Mouse (Mus musculus): Measurements from ENCODE around the gene Lmln. TPM values are rescaled to one million over a fixed set of nuclear protein-coding genes. Genes with fewer than 3 reads are reported as not detected.
A peak's percentile ranks its signal among the peaks of the same experiment; 100 is the strongest.

Gene Lmln
- total RNA-seq, 2 experiments from 2014 or later: 1.6 to 2.8 TPM

Small RNA genes lying within 50 kb of the gene (microRNA-seq; reads per million reads assigned to microRNA genes)
- gene Gm22231 (not detected), gene Mir1947 (8.5 reads per million, percentile 21 among the genes with 10 or more reads in this experiment)

Other genes starting within 250 kb of the Lmln start
- gene Fyttd1, start 185.0 kb upstream of the Lmln start, total RNA-seq (2021): 10 to 100 TPM; 85.6 to 97.9 TPM
- 10 to 100 TPM; 22.5 to 24.8 TPM for gene Rubcn, start 184.8 kb upstream of the Lmln start, total RNA-seq (2021)
- 10 to 100 TPM; 13.2 to 14.5 TPM for gene Lrch3, start 148.4 kb upstream of the Lmln start, total RNA-seq (2021)
- 1 to 10 TPM; 3.5 to 5.4 TPM for gene Iqcg, start 6.3 kb upstream of the Lmln start, total RNA-seq (2021)
- 100 to 1,000 TPM; 206 to 248 TPM for gene Rpl35a, start 6.1 kb upstream of the Lmln start, total RNA-seq (2021)
- 10 to 100 TPM; 14.0 to 14.9 TPM for gene Osbpl11, start 122.5 kb downstream of the Lmln start, total RNA-seq (2021)
- 10 to 100 TPM; 11.5 to 14.8 TPM for gene Snx4, start 188.9 kb downstream of the Lmln start, total RNA-seq (2021)

All from gastrocnemius, adult 18-20 months (tissue).